Mouse (Mus musculus) neural tube, embryonic 13.5 days (tissue): ENCODE results near the gene Fam83f. TPM values are rescaled to one million over a fixed set of nuclear protein-coding genes. Genes with fewer than 3 reads are reported as not detected.

Source experiments
- ATAC-seq: fragments of 200-750 bp; cut with Nextera tagmentation; 2 replicates; pipeline ENCODE4 v1.8.0; 2017; ENCODE audit warnings: low read depth, mild to moderate bottlenecking, moderate TSS enrichment, moderate library complexity
- H3K27ac ChIP-seq: fragments of 300-500 bp; sonication (generic); replicated peaks from 2 replicates; pipeline ENCODE4 v1.5.1; 2015; ENCODE audit warnings: moderate library complexity, mild to moderate bottlenecking, inconsistent platforms
- H3K27me3 ChIP-seq: fragments of 300-500 bp; sonication (generic); 2 replicates; pipeline ENCODE4 v1.6.1; 2015; ENCODE audit warnings: mild to moderate bottlenecking, inconsistent platforms
- H3K36me3 ChIP-seq: fragments of 300-500 bp; sonication (generic); 2 replicates; pipeline ENCODE4 v1.6.1; 2015; ENCODE audit warnings: mild to moderate bottlenecking, inconsistent platforms
- H3K4me1 ChIP-seq: fragments of 300-500 bp; sonication (generic); replicated peaks from 2 replicates; pipeline ENCODE4 v1.6.1; 2015; ENCODE audit warnings: inconsistent platforms
- H3K4me2 ChIP-seq: fragments of 300-500 bp; sonication (generic); 2 replicates; pipeline ENCODE4 v1.6.1; 2015; ENCODE audit warnings: inconsistent platforms, mild to moderate bottlenecking, moderate library complexity
- H3K4me3 ChIP-seq: fragments of 300-500 bp; sonication (generic); 2 replicates; pipeline ENCODE4 v1.5.1; 2015; ENCODE audit warnings: mild to moderate bottlenecking, inconsistent platforms
- H3K9ac ChIP-seq: fragments of 300-500 bp; sonication (generic); 2 replicates; pipeline ENCODE4 v1.6.1; 2015; ENCODE audit warnings: moderate library complexity, mild to moderate bottlenecking, inconsistent platforms
- H3K9me3 ChIP-seq: fragments of 300-500 bp; sonication (generic); 2 replicates; pipeline ENCODE4 v1.6.1; 2016; ENCODE audit warnings: inconsistent platforms
- WGBS: fragments of 180-500 bp; shearing (Covaris S2); methylation state at CpG from one replicate; pipeline ENCODE4 v1.1.7; 2015; 5-methylcytosine and 5-hydroxymethylcytosine counted together
- polyA plus RNA-seq: library from polyadenylated mRNA; unstranded; fragments of >200 nt; fragmentation: Nextera tagmentation; extraction: Ambion mirVana; gene quantifications from 2 replicates; pipeline ENCODE4 v1.2.1, GENCODE M21; 2015

Fam83f gene
- polyA plus RNA-seq, 1 experiment from 2014 or later = 0.22 TPM

- Histone ChIP-seq H3K4me3 (peak within 1 kb of the TSS; percentile 68), H3K9ac (peak within 1 kb of the TSS; percentile 90), H3K4me2 (peak within 1 kb of the TSS; percentile 83), H3K27me3 (no peaks in the 10 kb centered on the region), H3K27ac (peak within 1 kb of the TSS; percentile 96), H3K36me3 (no peaks in the 10 kb centered on the region), H3K9me3 (no peaks in the 10 kb centered on the region), H3K4me1 (peaks cover 47% of the 10 kb centered on the region)
- under 1% methylated on average over 39 of the region's 39 CpGs for WGBS
- ATAC-seq = peak; percentile 97
These were observed 39.1 kb downstream of the Fam83f start, which contains the start of gene Tnrc6b for GRCm38 (mm10) chr15:80710608-80711363. Gene Tnrc6b (plus strand): TSS chr15:80711313.

GRCm38 (mm10) chr15:80711401-80712151, 39.9 kb downstream of the Fam83f start:
- H3K4me1 ChIP-seq = peaks cover 39% of the 10 kb centered on the region
- peak overlapping the region; percentile 83 for H3K4me2 ChIP-seq
- no peaks in the 10 kb centered on the region for H3K9me3 ChIP-seq
- H3K36me3 ChIP-seq = no peaks in the 10 kb centered on the region
- under 1% methylated on average over 74 of the region's 106 CpGs for WGBS
- H3K27me3 ChIP-seq = no peaks in the 10 kb centered on the region
- H3K4me3 ChIP-seq = peak overlapping the region; percentile 68
- peak overlapping the region; percentile 90 for H3K9ac ChIP-seq
- peak overlapping the region; percentile 92 for H3K27ac ChIP-seq
- ATAC-seq = peak; percentile 50

GRCm38 (mm10) chr15:80714299-80714698, 42.7 kb downstream of the Fam83f start:
- no peaks in the 10 kb centered on the region for H3K36me3 ChIP-seq
- H3K9ac ChIP-seq = no peak overlapping the region
- no peak overlapping the region for H3K27ac ChIP-seq
- no peak overlapping the region for H3K4me2 ChIP-seq
- peaks cover 15% of the 10 kb centered on the region for H3K4me1 ChIP-seq
- ATAC-seq = no peak
- no peaks in the 10 kb centered on the region for H3K27me3 ChIP-seq
- 77% methylated on average over 4 of the region's 4 CpGs for WGBS
- H3K9me3 ChIP-seq = no peaks in the 10 kb centered on the region
- H3K4me3 ChIP-seq = no peak overlapping the region

GRCm38 (mm10) chr15:80716631-80717135, 45.0 kb downstream of the Fam83f start:
- ATAC-seq = no peak

GRCm38 (mm10) chr15:80717431-80717830, 45.8 kb downstream of the Fam83f start:
- Histone ChIP-seq H3K9ac (no peak overlapping the region), H3K4me1 (peaks cover 7% of the 10 kb centered on the region), H3K27ac (no peak overlapping the region), H3K4me3 (no peak overlapping the region), H3K4me2 (no peak overlapping the region), H3K27me3 (no peaks in the 10 kb centered on the region), H3K9me3 (no peaks in the 10 kb centered on the region), H3K36me3 (no peaks in the 10 kb centered on the region)
- ATAC-seq = no peak
- 76% methylated on average over 1 of the region's 1 CpGs for WGBS

More at GRCm38 (mm10) chr15:80716631-80717135, 45.0 kb downstream of the Fam83f start:
- H3K4me1 ChIP-seq = peaks cover 10% of the 10 kb centered on the region
- H3K9ac ChIP-seq = no peak overlapping the region
- no peaks in the 10 kb centered on the region for H3K27me3 ChIP-seq
- 84% methylated on average over 8 of the region's 8 CpGs for WGBS
- H3K27ac ChIP-seq = no peak overlapping the region
- H3K9me3 ChIP-seq = no peaks in the 10 kb centered on the region
- H3K36me3 ChIP-seq = no peaks in the 10 kb centered on the region
- H3K4me3 ChIP-seq = no peak overlapping the region
- H3K4me2 ChIP-seq = no peak overlapping the region

GRCm38 (mm10) chr15:80720249-80720648, 48.6 kb downstream of the Fam83f start:
- ATAC-seq = no peak
- H3K4me3 ChIP-seq = no peak overlapping the region
- no peak overlapping the region for H3K4me2 ChIP-seq
- WGBS = 91% methylated on average over 5 of the region's 5 CpGs
- H3K36me3 ChIP-seq = no peaks in the 10 kb centered on the region
- no peaks in the 10 kb centered on the region for H3K27me3 ChIP-seq
- H3K9me3 ChIP-seq = no peaks in the 10 kb centered on the region
- no peak overlapping the region for H3K9ac ChIP-seq
- peaks cover 11% of the 10 kb centered on the region; the same call in 1 of the 2 replicates for H3K4me1 ChIP-seq
- no peak overlapping the region for H3K27ac ChIP-seq

GRCm38 (mm10) chr15:80721861-80722260, 50.2 kb downstream of the Fam83f start:
- 82% methylated on average over 6 of the region's 6 CpGs for WGBS
- Histone ChIP-seq H3K27me3 (no peaks in the 10 kb centered on the region), H3K9ac (no peak overlapping the region), H3K27ac (no peak overlapping the region), H3K4me3 (no peak overlapping the region), H3K36me3 (no peaks in the 10 kb centered on the region), H3K4me1 (peaks cover 11% of the 10 kb centered on the region; the same call in 1 of the 2 replicates), H3K9me3 (no peaks in the 10 kb centered on the region), H3K4me2 (no peak overlapping the region)
- ATAC-seq = no peak

GRCm38 (mm10) chr15:80722366-80722765, 50.7 kb downstream of the Fam83f start:
- H3K27me3 ChIP-seq = no peaks in the 10 kb centered on the region
- WGBS = 48% methylated on average over 3 of the region's 3 CpGs
- no peak overlapping the region for H3K4me2 ChIP-seq
- no peaks in the 10 kb centered on the region for H3K36me3 ChIP-seq
- ATAC-seq = no peak
- no peaks in the 10 kb centered on the region for H3K9me3 ChIP-seq
- peaks cover 11% of the 10 kb centered on the region; the same call in 1 of the 2 replicates for H3K4me1 ChIP-seq
- no peak overlapping the region for H3K9ac ChIP-seq
- H3K27ac ChIP-seq = no peak overlapping the region
- no peak overlapping the region for H3K4me3 ChIP-seq

GRCm38 (mm10) chr15:80729477-80729876, 57.8 kb downstream of the Fam83f start:
- no peak overlapping the region for H3K27ac ChIP-seq
- WGBS = 70% methylated on average over 2 of the region's 2 CpGs
- no peak overlapping the region for H3K4me2 ChIP-seq
- H3K4me3 ChIP-seq = no peak overlapping the region
- H3K9ac ChIP-seq = no peak overlapping the region
- no peaks in the 10 kb centered on the region for H3K36me3 ChIP-seq
- H3K27me3 ChIP-seq = no peaks in the 10 kb centered on the region
- ATAC-seq = no peak
- no peaks in the 10 kb centered on the region for H3K9me3 ChIP-seq
- H3K4me1 ChIP-seq = peaks cover 10% of the 10 kb centered on the region

GRCm38 (mm10) chr15:80731043-80731442, 59.4 kb downstream of the Fam83f start:
- no peaks in the 10 kb centered on the region for H3K27me3 ChIP-seq
- H3K9ac ChIP-seq = no peak overlapping the region
- no peak overlapping the region for H3K4me2 ChIP-seq
- WGBS = 91% methylated on average over 1 of the region's 1 CpGs
- H3K9me3 ChIP-seq = no peaks in the 10 kb centered on the region
- no peak overlapping the region for H3K4me3 ChIP-seq
- no peak overlapping the region for H3K27ac ChIP-seq
- no peaks in the 10 kb centered on the region for H3K36me3 ChIP-seq
- no peak for ATAC-seq
- H3K4me1 ChIP-seq = peaks cover 10% of the 10 kb centered on the region

- Histone ChIP-seq H3K27ac (no peak overlapping the region), H3K4me3 (no peak overlapping the region), H3K4me1 (peaks cover 10% of the 10 kb centered on the region), H3K9me3 (no peaks in the 10 kb centered on the region), H3K9ac (no peak overlapping the region), H3K27me3 (no peaks in the 10 kb centered on the region), H3K36me3 (no peaks in the 10 kb centered on the region), H3K4me2 (no peak overlapping the region)
- 83% methylated on average over 3 of the region's 3 CpGs for WGBS
- no peak for ATAC-seq
These were observed 59.9 kb downstream of the Fam83f start for GRCm38 (mm10) chr15:80731511-80731910.
